Mouse (Mus musculus) kidney, adult 2 months (tissue): ENCODE measurements around the gene Gm49361.

Experiments
- CTCF ChIP-seq: fragments of 200-500 bp; conservative IDR thresholded peaks from 2 replicates; pipeline ENCODE4 v1.5.1; 2011; ENCODE audit warnings: low read depth, mild to moderate bottlenecking, control low read depth, low read length, moderate library complexity, mixed read lengths; ENCODE audit not compliant: insufficient read depth, insufficient read length
- POLR2A ChIP-seq: fragments of 200-500 bp; IDR thresholded peaks from one replicate; pipeline ENCODE4 v1.6.1; 2011; ENCODE audit warnings: low read depth, low read length, control low read depth

- TF ChIP-seq POLR2A, result no peak
- no peak for TF ChIP-seq CTCF
Measured at GRCm38 (mm10) chr14:57756094-57756493, 10.2 kb upstream of the Gm49361 start.
